Mouse (Mus musculus) layer of hippocampus, postnatal 25 days (tissue): ENCODE results near the gene Rpp30. TPM values are rescaled to one million over a fixed set of nuclear protein-coding genes. Genes with fewer than 3 reads are reported as not detected.

ENCODE experiments used
- DNase-seq, 2 experiments: peaks; one replicate each; pipeline ENCODE4 v3.0.0; 2022; ENCODE audit warnings: mixed read lengths in 2 of 2, low spot score in 1 of 2; ENCODE audit errors: extremely low spot score in 1 of 2
- total RNA-seq, 2 experiments: library from RNA; stranded (reverse); gene quantifications; 2 replicates each; pipeline ENCODE4 v1.2.3; 2021

Rpp30 gene
- total RNA-seq, 2 experiments from 2014 or later: 16.8 to 21.5 TPM

GRCm38 (mm10) chr19:36124203-36124602 lies 40.7 kb downstream of the Rpp30 start:
- no peak for DNase-seq

GRCm38 (mm10) chr19:36128440-36128839 lies 44.9 kb downstream of the Rpp30 start:
- no peak for DNase-seq

- no peak for DNase-seq
Measured at GRCm38 (mm10) chr19:36129213-36129612, 45.7 kb downstream of the Rpp30 start.

- no peak for DNase-seq
Measured at GRCm38 (mm10) chr19:36129643-36130042, 46.1 kb downstream of the Rpp30 start.

- DNase-seq: no peak
Measured at GRCm38 (mm10) chr19:36130181-36130580, 46.7 kb downstream of the Rpp30 start.

GRCm38 (mm10) chr19:36131990-36132389 lies 48.5 kb downstream of the Rpp30 start:
- no peak for DNase-seq

- no peak for DNase-seq
Measured at GRCm38 (mm10) chr19:36133064-36133463, 49.5 kb downstream of the Rpp30 start.

GRCm38 (mm10) chr19:36133731-36134130 lies 50.2 kb downstream of the Rpp30 start:
- DNase-seq: no peak

GRCm38 (mm10) chr19:36143571-36143970 lies 60.1 kb downstream of the Rpp30 start:
- no peak for DNase-seq

GRCm38 (mm10) chr19:36148578-36148977 lies 65.1 kb downstream of the Rpp30 start:
- no peak for DNase-seq

- no peak for DNase-seq
Measured at GRCm38 (mm10) chr19:36150241-36151007, 66.9 kb downstream of the Rpp30 start.

Other genes with a start within 250 kb of the Rpp30 start
- 1 to 10 TPM; 8.1 to 9.1 TPM for gene Htr7, start 26.2 kb upstream of the Rpp30 start, total RNA-seq
- not detected for gene Ankrd1, start 36.4 kb downstream of the Rpp30 start, total RNA-seq